Mouse (Mus musculus): Measurements from ENCODE around the gene Prkrip1. TPM values are rescaled to one million over a fixed set of nuclear protein-coding genes. Genes with fewer than 3 reads are reported as not detected.
"Not testable (repeated sequence)": the region's sequence is repeated elsewhere in the genome, so short reads cannot be mapped to it uniquely, and the experiment has no call there.

Gene Prkrip1
- polyA plus RNA-seq, 1 experiment from 2014 or later: 76.8 TPM

GRCm38 (mm10) chr5:136170512-136171362 is 28.0 kb downstream of the Prkrip1 start, which contains the start of gene Orai2:
TSS of gene Orai2 (minus strand) at chr5:136170713.
- 7% methylated on average over 49 of the region's 49 CpGs for WGBS
- peak; percentile 91 for DNase-seq (ENCODE audit: low spot score)
- H3K27ac ChIP-seq (replicated peaks): peak within 1 kb of the TSS; percentile 75
- peak within 1 kb of the TSS; percentile 64 for H3K4me3 ChIP-seq
- H3K36me3 ChIP-seq (replicated peaks): peaks cover 14% of the 10 kb centered on the region; the same call in 1 of the 2 replicates
- H3K9me3 ChIP-seq: peaks cover 6% of the 10 kb centered on the region; the same call in 1 of the 2 replicates
- peaks cover 7% of the 10 kb centered on the region; the same call in 1 of the 2 replicates for H3K27me3 ChIP-seq (replicated peaks; ENCODE audit: low read depth, poor library complexity, severe bottlenecking)
- H3K4me1 ChIP-seq: peaks cover 21% of the 10 kb centered on the region

- Histone ChIP-seq H3K4me1 (peaks cover 21% of the 10 kb centered on the region), H3K27ac (replicated peaks) (peak overlapping the region; percentile 75), H3K27me3 (replicated peaks; ENCODE audit: low read depth, poor library complexity, severe bottlenecking) (peaks cover 7% of the 10 kb centered on the region; the same call in 1 of the 2 replicates), H3K36me3 (replicated peaks) (peaks cover 14% of the 10 kb centered on the region; the same call in 1 of the 2 replicates), H3K4me3 (peak overlapping the region; percentile 64), H3K9me3 (peaks cover 6% of the 10 kb centered on the region; the same call in 1 of the 2 replicates)
- no peak for DNase-seq (ENCODE audit: low spot score)
- WGBS: 13% methylated on average over 15 of the region's 15 CpGs
Observed at GRCm38 (mm10) chr5:136169626-136170511, 28.9 kb downstream of the Prkrip1 start.

- no peak for DNase-seq (ENCODE audit: low spot score)
- H3K4me1 ChIP-seq: peaks cover 21% of the 10 kb centered on the region
- peaks cover 14% of the 10 kb centered on the region; the same call in 1 of the 2 replicates for H3K36me3 ChIP-seq (replicated peaks)
- WGBS: 93% methylated on average over 3 of the region's 3 CpGs
- H3K4me3 ChIP-seq: no peak overlapping the region
- peaks cover 7% of the 10 kb centered on the region; the same call in 1 of the 2 replicates for H3K27me3 ChIP-seq (replicated peaks; ENCODE audit: low read depth, poor library complexity, severe bottlenecking)
- H3K27ac ChIP-seq (replicated peaks): no peak overlapping the region
- H3K9me3 ChIP-seq: peaks cover 6% of the 10 kb centered on the region; the same call in 1 of the 2 replicates
Observed at GRCm38 (mm10) chr5:136168071-136168470, 30.7 kb downstream of the Prkrip1 start.

GRCm38 (mm10) chr5:136167296-136167695 is 31.5 kb downstream of the Prkrip1 start:
- H3K27me3 ChIP-seq (replicated peaks; ENCODE audit: low read depth, poor library complexity, severe bottlenecking): peaks cover 7% of the 10 kb centered on the region; the same call in 1 of the 2 replicates
- 91% methylated on average over 4 of the region's 4 CpGs for WGBS
- peaks cover 21% of the 10 kb centered on the region for H3K4me1 ChIP-seq
- H3K27ac ChIP-seq (replicated peaks): no peak overlapping the region
- peaks cover 14% of the 10 kb centered on the region; the same call in 1 of the 2 replicates for H3K36me3 ChIP-seq (replicated peaks)
- peaks cover 6% of the 10 kb centered on the region; the same call in 1 of the 2 replicates for H3K9me3 ChIP-seq
- H3K4me3 ChIP-seq: no peak overlapping the region
- DNase-seq (ENCODE audit: low spot score): no peak

- 77% methylated on average over 8 of the region's 8 CpGs for WGBS
- H3K9me3 ChIP-seq: peaks cover 6% of the 10 kb centered on the region; the same call in 1 of the 2 replicates
- DNase-seq (ENCODE audit: low spot score): no peak
Observed at GRCm38 (mm10) chr5:136165246-136165645, 33.5 kb downstream of the Prkrip1 start.

GRCm38 (mm10) chr5:136163807-136164474 is 34.8 kb downstream of the Prkrip1 start:
- 85% methylated on average over 11 of the region's 11 CpGs for WGBS

More at GRCm38 (mm10) chr5:136165246-136165645, 33.5 kb downstream of the Prkrip1 start:
- Histone ChIP-seq H3K27me3 (replicated peaks; ENCODE audit: low read depth, poor library complexity, severe bottlenecking) (no peaks in the 10 kb centered on the region), H3K4me1 (peaks cover 8% of the 10 kb centered on the region), H3K36me3 (replicated peaks) (peaks cover 20% of the 10 kb centered on the region; the same call in 1 of the 2 replicates), H3K27ac (replicated peaks) (no peak overlapping the region), H3K4me3 (no peak overlapping the region)

GRCm38 (mm10) chr5:136160084-136160483 is 38.7 kb downstream of the Prkrip1 start:
- not testable (repeated sequence) for H3K36me3 ChIP-seq (replicated peaks); H3K9me3 ChIP-seq; H3K4me1 ChIP-seq; DNase-seq (ENCODE audit: low spot score); H3K27ac ChIP-seq (replicated peaks); H3K4me3 ChIP-seq; H3K27me3 ChIP-seq (replicated peaks; ENCODE audit: low read depth, poor library complexity, severe bottlenecking)
- 93% methylated on average over 11 of the region's 12 CpGs for WGBS

More at GRCm38 (mm10) chr5:136163807-136164474, 34.8 kb downstream of the Prkrip1 start:
- Histone ChIP-seq H3K36me3 (replicated peaks) (peaks cover 21% of the 10 kb centered on the region; the same call in 1 of the 2 replicates), H3K4me3 (no peak overlapping the region), H3K27ac (replicated peaks) (no peak overlapping the region), H3K9me3 (peaks cover 6% of the 10 kb centered on the region; the same call in 1 of the 2 replicates), H3K27me3 (replicated peaks; ENCODE audit: low read depth, poor library complexity, severe bottlenecking) (no peaks in the 10 kb centered on the region), H3K4me1 (no peaks in the 10 kb centered on the region)
- DNase-seq (ENCODE audit: low spot score): no peak

GRCm38 (mm10) chr5:136155399-136155798 is 43.4 kb downstream of the Prkrip1 start:
- 0 out of 2 replicates have a peak, but pooled peaks cover 3% of the 10 kb centered on the region for H3K36me3 ChIP-seq (replicated peaks)
- H3K27ac ChIP-seq (replicated peaks): no peak overlapping the region
- no peak for DNase-seq (ENCODE audit: low spot score)
- H3K4me1 ChIP-seq: no peaks in the 10 kb centered on the region
- no peaks in the 10 kb centered on the region for H3K9me3 ChIP-seq
- no peak overlapping the region for H3K4me3 ChIP-seq
- WGBS: 87% methylated on average over 5 of the region's 5 CpGs
- H3K27me3 ChIP-seq (replicated peaks; ENCODE audit: low read depth, poor library complexity, severe bottlenecking): no peaks in the 10 kb centered on the region

- H3K4me1 ChIP-seq: no peaks in the 10 kb centered on the region
- WGBS: 83% methylated on average over 8 of the region's 8 CpGs
Observed at GRCm38 (mm10) chr5:136152365-136152764, 46.4 kb downstream of the Prkrip1 start.

GRCm38 (mm10) chr5:136149134-136149576 is 49.6 kb downstream of the Prkrip1 start:
- not testable (repeated sequence) for H3K4me3 ChIP-seq; H3K4me1 ChIP-seq; H3K36me3 ChIP-seq (replicated peaks); H3K27ac ChIP-seq (replicated peaks); H3K9me3 ChIP-seq; DNase-seq (ENCODE audit: low spot score); H3K27me3 ChIP-seq (replicated peaks; ENCODE audit: low read depth, poor library complexity, severe bottlenecking)
- whole genome bisulfite sequencing: 73% methylated on average over 5 of the region's 5 CpGs

More at GRCm38 (mm10) chr5:136152365-136152764, 46.4 kb downstream of the Prkrip1 start:
- Histone ChIP-seq H3K27ac (replicated peaks) (no peak overlapping the region), H3K36me3 (replicated peaks) (no peaks in the 10 kb centered on the region), H3K9me3 (no peaks in the 10 kb centered on the region), H3K27me3 (replicated peaks; ENCODE audit: low read depth, poor library complexity, severe bottlenecking) (no peaks in the 10 kb centered on the region), H3K4me3 (no peak overlapping the region)
- no peak for DNase-seq (ENCODE audit: low spot score)

- WGBS: 73% methylated on average over 8 of the region's 8 CpGs
Observed at GRCm38 (mm10) chr5:136147704-136148103, 51.1 kb downstream of the Prkrip1 start.

More at GRCm38 (mm10) chr5:136147704-136148103, 51.1 kb downstream of the Prkrip1 start:
- Histone ChIP-seq H3K4me3 (no peak overlapping the region), H3K4me1 (no peaks in the 10 kb centered on the region), H3K36me3 (replicated peaks) (peaks cover 1% of the 10 kb centered on the region; the same call in 1 of the 2 replicates), H3K27ac (replicated peaks) (no peak overlapping the region), H3K9me3 (peaks cover 4% of the 10 kb centered on the region; the same call in 1 of the 2 replicates), H3K27me3 (replicated peaks; ENCODE audit: low read depth, poor library complexity, severe bottlenecking) (no peaks in the 10 kb centered on the region)
- no peak for DNase-seq (ENCODE audit: low spot score)
